Mouse (Mus musculus): ENCODE results near the gene Acyp1.
A peak's percentile ranks its signal among the peaks of the same experiment; 100 is the strongest.

The Acyp1 gene

GRCm38 (mm10) chr12:85233376-85234358, 54.6 kb downstream of the Acyp1 start:
- no peak for DNase-seq

GRCm38 (mm10) chr12:85227876-85228599, 60.2 kb downstream of the Acyp1 start:
- peak in 1 of 2 experiments; percentile 18 for DNase-seq

- no peak for DNase-seq
Measured at GRCm38 (mm10) chr12:85227227-85227626, 61.0 kb downstream of the Acyp1 start.

Measured in kidney, postnatal 36 days (tissue).